Mouse (Mus musculus) megakaryocyte, embryonic 14.5 days (primary cell): ENCODE measurements around the gene Ankdd1b.

Experiments
- FLI1 ChIP-seq: IDR thresholded peaks from 2 replicates; pipeline ENCODE4 v1.6.1; 2012; ENCODE audit warnings: low read length, inconsistent platforms, mixed read lengths
- GATA1 ChIP-seq: IDR thresholded peaks from 3 replicates; pipeline ENCODE4 v1.6.1; 2012; ENCODE audit warnings: mixed read lengths, low read length, inconsistent platforms, borderline replicate concordance

DNA sequence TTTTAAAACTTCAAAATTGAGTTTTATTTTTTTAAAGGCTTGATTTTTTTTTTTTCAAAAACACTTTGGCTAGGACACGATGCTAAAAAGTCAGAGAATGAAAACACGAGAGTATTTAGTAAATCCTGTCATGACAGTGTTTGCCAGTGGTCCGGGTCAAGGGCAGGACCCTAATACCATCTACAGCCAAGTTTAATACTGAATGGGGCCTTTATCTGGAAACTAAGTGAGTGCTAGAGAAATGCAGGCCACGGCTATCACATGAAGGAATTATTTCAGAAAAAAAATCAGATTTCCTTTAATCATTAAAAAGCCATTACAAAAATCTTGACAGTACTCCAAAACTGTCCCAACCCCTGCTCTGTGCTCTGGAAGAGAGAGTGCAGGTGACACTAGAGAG lies 34.7 kb upstream of the Ankdd1b start:
- TF ChIP-seq FLI1 (no peak), GATA1 (no peak)
